Mouse (Mus musculus) heart, embryonic 15.5 days (tissue): ENCODE results near the gene Samm50. TPM values are rescaled to one million over a fixed set of nuclear protein-coding genes. Genes with fewer than 3 reads are reported as not detected.

Experiments
- ATAC-seq: fragments of 200-750 bp; cut with Nextera tagmentation; replicated peaks from 2 replicates; pipeline ENCODE4 v1.8.0; 2017; ENCODE audit warnings: low read depth, moderate TSS enrichment; ENCODE audit not compliant: insufficient number of reproducible peaks, insufficient read depth, low FRiP score
- H3K27ac ChIP-seq: fragments of 300-500 bp; sonication (generic); 2 replicates; pipeline ENCODE4 v1.5.1; 2015; ENCODE audit warnings: mild to moderate bottlenecking, inconsistent platforms
- H3K27me3 ChIP-seq: fragments of 300-500 bp; sonication (generic); 2 replicates; pipeline ENCODE4 v1.6.1; 2015; ENCODE audit warnings: inconsistent platforms
- H3K36me3 ChIP-seq: fragments of 300-500 bp; sonication (generic); 2 replicates; pipeline ENCODE4 v1.6.1; 2015; ENCODE audit warnings: mild to moderate bottlenecking, inconsistent platforms
- H3K4me1 ChIP-seq: fragments of 300-500 bp; sonication (generic); replicated peaks from 2 replicates; pipeline ENCODE4 v1.6.1; 2015; ENCODE audit warnings: inconsistent platforms
- H3K4me2 ChIP-seq: fragments of 300-500 bp; sonication (generic); 2 replicates; pipeline ENCODE4 v1.6.1; 2015; ENCODE audit warnings: inconsistent platforms, mild to moderate bottlenecking, moderate library complexity
- H3K4me3 ChIP-seq: fragments of 300-500 bp; sonication (generic); 2 replicates; pipeline ENCODE4 v1.5.1; 2015; ENCODE audit warnings: mild to moderate bottlenecking, inconsistent platforms
- H3K9ac ChIP-seq: fragments of 300-500 bp; sonication (generic); 2 replicates; pipeline ENCODE4 v1.6.1; 2015; ENCODE audit warnings: mild to moderate bottlenecking, inconsistent platforms
- H3K9me3 ChIP-seq: fragments of 300-500 bp; sonication (generic); replicated peaks from 2 replicates; pipeline ENCODE4 v1.6.1; 2016; ENCODE audit warnings: inconsistent platforms
- WGBS: fragments of 180-500 bp; shearing (Covaris S2); methylation state at CpG from one replicate; pipeline ENCODE4 v1.1.7; 2015; ENCODE audit warnings: mixed read lengths; 5-methylcytosine and 5-hydroxymethylcytosine counted together
- polyA plus RNA-seq: library from polyadenylated mRNA; unstranded; fragments of >200 nt; fragmentation: Nextera tagmentation; extraction: Ambion mirVana; gene quantifications from 2 replicates; pipeline ENCODE4 v1.2.1, GENCODE M21; 2015

The Samm50 gene
- polyA plus RNA-seq, 1 experiment from 2014 or later: 124 TPM

DNA sequence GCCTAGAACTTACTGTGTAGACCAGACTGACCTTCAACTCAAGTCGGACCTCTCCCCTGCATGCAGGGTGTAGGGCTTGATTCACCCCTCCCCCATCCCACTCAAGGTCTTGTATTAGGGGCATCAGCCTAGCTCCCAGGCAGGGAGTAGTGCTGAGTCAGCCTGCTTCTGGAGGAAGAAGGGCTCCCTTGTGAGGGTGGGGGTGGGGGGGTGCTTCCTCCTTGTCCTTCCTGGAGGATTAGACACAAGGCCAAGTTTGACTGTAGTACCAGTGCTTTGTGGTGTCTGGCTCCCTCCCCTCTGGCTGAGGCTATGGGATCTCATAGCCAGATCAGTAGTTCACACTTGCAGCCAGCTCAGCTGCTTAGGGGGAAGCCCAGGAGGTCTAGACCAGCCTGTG is 8.1 kb upstream of the Samm50 start:
- H3K4me3 ChIP-seq: no peak overlapping the region
- H3K27ac ChIP-seq: no peak overlapping the region
- peaks cover 19% of the 10 kb centered on the region for H3K27me3 ChIP-seq
- no peak overlapping the region for H3K9ac ChIP-seq
- no peak for ATAC-seq
- WGBS: 12% methylated on average over 1 of the region's 1 CpGs
- H3K4me1 ChIP-seq: no peaks in the 10 kb centered on the region
- no peaks in the 10 kb centered on the region for H3K36me3 ChIP-seq
- no peaks in the 10 kb centered on the region for H3K9me3 ChIP-seq
- H3K4me2 ChIP-seq: no peak overlapping the region

- H3K9ac ChIP-seq: no peak overlapping the region
- 59% methylated on average over 4 of the region's 4 CpGs for WGBS
- no peaks in the 10 kb centered on the region for H3K9me3 ChIP-seq
Observed at GRCm38 (mm10) chr15:84186196-84186595, 5.8 kb upstream of the Samm50 start.

GRCm38 (mm10) chr15:84188887-84189530 is 3.0 kb upstream of the Samm50 start:
- Histone ChIP-seq H3K9ac (no peak overlapping the region), H3K4me2 (no peak overlapping the region), H3K4me3 (no peak overlapping the region), H3K4me1 (peaks cover 14% of the 10 kb centered on the region), H3K36me3 (no peaks in the 10 kb centered on the region), H3K27me3 (no peaks in the 10 kb centered on the region; the same call in 1 of the 2 replicates), H3K9me3 (no peaks in the 10 kb centered on the region), H3K27ac (no peak overlapping the region)
- 44% methylated on average over 2 of the region's 2 CpGs for WGBS
- no peak for ATAC-seq

More at GRCm38 (mm10) chr15:84186196-84186595, 5.8 kb upstream of the Samm50 start:
- Histone ChIP-seq H3K4me3 (no peak overlapping the region), H3K4me1 (no peaks in the 10 kb centered on the region), H3K36me3 (no peaks in the 10 kb centered on the region), H3K27ac (no peak overlapping the region), H3K27me3 (peaks cover 11% of the 10 kb centered on the region; the same call in 1 of the 2 replicates), H3K4me2 (no peak overlapping the region)
- ATAC-seq: no peak

DNA sequence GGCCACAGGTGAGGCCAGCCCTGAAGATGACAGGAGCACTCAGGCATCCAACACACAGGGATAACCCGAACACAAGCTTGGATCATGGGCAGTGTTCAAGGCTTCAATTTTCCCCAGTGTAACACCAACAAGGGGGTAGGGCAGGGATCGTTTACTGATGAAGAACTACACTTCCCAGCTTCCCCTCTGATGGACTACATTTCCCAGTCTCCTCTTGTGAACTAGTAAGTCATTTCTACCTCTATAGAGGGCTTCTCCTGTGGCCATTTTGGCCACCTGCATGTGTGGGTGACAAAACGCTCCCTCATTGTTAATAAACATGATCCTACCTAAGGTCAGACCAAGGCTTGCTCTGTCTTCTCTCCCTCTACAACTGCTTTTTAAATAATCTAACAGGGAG is 2.2 kb upstream of the Samm50 start:
- 46% methylated on average over 3 of the region's 3 CpGs for WGBS
- H3K9me3 ChIP-seq: no peaks in the 10 kb centered on the region
- H3K4me3 ChIP-seq: no peak overlapping the region
- H3K27me3 ChIP-seq: no peaks in the 10 kb centered on the region
- H3K9ac ChIP-seq: no peak overlapping the region
- H3K27ac ChIP-seq: no peak overlapping the region
- no peak for ATAC-seq
- peaks cover 14% of the 10 kb centered on the region for H3K4me1 ChIP-seq
- H3K4me2 ChIP-seq: no peak overlapping the region
- no peaks in the 10 kb centered on the region; the same call in 1 of the 2 replicates for H3K36me3 ChIP-seq

GRCm38 (mm10) chr15:84191724-84192057 is 350 bp upstream of the Samm50 start:
- WGBS: 1% methylated on average over 9 of the region's 9 CpGs
- Histone ChIP-seq H3K9ac (peak overlapping the region; percentile 82), H3K4me3 (peak overlapping the region; percentile 89), H3K9me3 (no peaks in the 10 kb centered on the region), H3K4me2 (peak overlapping the region; percentile 73), H3K27ac (peak overlapping the region; percentile 98), H3K27me3 (no peaks in the 10 kb centered on the region), H3K36me3 (peaks cover 12% of the 10 kb centered on the region), H3K4me1 (peaks cover 14% of the 10 kb centered on the region)
- no peak; the same call in 1 of the 2 replicates for ATAC-seq

DNA sequence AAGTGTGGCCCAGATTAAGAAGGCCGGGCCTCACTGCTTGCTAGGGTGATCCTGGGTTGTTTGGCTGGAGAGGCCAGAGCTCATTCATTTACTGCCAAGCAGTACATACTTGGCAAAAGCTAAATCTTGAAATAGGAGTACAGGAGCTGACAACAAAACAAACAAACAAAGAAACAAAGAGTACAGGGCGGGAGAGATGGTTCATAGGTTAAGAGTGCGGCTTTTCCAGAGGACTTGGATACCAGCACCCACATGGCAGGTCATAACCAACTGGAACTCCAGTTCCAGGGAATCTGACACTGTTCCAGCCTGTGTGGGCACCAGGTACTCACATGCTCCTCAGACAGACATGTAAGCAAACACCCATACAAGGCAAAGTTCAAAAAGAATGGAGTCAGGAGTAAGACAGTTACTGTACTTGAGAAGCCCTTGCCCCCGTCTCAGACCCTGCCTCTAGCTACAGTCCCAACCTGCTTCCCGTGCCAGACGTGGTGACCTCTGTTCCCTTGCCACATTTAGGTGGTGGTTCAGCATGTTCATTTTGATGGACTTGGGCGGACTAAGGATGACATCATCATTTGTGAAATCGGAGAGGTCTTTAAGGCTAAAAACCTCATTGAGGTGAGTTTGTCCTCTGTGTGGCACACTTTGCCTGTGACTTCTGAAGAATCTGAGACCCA is 4.6 kb downstream of the Samm50 start:
- 84% methylated on average over 8 of the region's 8 CpGs for WGBS

DNA sequence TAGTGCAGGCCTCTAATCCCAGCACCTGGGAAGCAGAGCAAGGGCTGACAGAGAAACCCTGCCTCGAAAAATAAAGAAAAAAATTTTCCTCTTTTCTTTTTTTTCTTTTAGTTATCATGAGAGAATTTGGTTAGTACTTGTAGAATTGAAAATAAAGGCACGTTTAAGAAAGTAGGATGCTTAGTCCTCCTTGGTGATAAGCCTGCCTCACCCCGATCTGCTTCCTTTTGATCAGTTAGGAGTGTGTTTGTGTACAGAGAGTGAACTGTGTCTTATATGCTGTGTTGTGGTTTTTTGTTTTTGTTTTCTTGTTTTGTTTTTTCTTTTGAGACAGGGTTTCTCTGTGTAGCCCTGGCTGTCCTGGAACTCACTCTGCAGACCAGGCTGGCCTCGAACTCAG is 15.3 kb downstream of the Samm50 start:
- H3K36me3 ChIP-seq: peaks cover 89% of the 10 kb centered on the region
- no peak overlapping the region for H3K9ac ChIP-seq
- no peak overlapping the region for H3K4me2 ChIP-seq
- no peaks in the 10 kb centered on the region for H3K27me3 ChIP-seq
- H3K4me1 ChIP-seq: peaks cover 4% of the 10 kb centered on the region
- H3K4me3 ChIP-seq: no peak overlapping the region
- H3K27ac ChIP-seq: no peak overlapping the region
- H3K9me3 ChIP-seq: no peaks in the 10 kb centered on the region
- ATAC-seq: no peak
- 90% methylated on average over 4 of the region's 4 CpGs for WGBS

More for the DNA sequence above, 4.6 kb downstream of the Samm50 start:
- Histone ChIP-seq H3K4me1 (peaks cover 11% of the 10 kb centered on the region), H3K9ac (no peak overlapping the region), H3K36me3 (peaks cover 62% of the 10 kb centered on the region), H3K4me2 (no peak overlapping the region), H3K27ac (no peak overlapping the region), H3K4me3 (no peak overlapping the region), H3K9me3 (no peaks in the 10 kb centered on the region), H3K27me3 (no peaks in the 10 kb centered on the region)
- no peak for ATAC-seq

DNA sequence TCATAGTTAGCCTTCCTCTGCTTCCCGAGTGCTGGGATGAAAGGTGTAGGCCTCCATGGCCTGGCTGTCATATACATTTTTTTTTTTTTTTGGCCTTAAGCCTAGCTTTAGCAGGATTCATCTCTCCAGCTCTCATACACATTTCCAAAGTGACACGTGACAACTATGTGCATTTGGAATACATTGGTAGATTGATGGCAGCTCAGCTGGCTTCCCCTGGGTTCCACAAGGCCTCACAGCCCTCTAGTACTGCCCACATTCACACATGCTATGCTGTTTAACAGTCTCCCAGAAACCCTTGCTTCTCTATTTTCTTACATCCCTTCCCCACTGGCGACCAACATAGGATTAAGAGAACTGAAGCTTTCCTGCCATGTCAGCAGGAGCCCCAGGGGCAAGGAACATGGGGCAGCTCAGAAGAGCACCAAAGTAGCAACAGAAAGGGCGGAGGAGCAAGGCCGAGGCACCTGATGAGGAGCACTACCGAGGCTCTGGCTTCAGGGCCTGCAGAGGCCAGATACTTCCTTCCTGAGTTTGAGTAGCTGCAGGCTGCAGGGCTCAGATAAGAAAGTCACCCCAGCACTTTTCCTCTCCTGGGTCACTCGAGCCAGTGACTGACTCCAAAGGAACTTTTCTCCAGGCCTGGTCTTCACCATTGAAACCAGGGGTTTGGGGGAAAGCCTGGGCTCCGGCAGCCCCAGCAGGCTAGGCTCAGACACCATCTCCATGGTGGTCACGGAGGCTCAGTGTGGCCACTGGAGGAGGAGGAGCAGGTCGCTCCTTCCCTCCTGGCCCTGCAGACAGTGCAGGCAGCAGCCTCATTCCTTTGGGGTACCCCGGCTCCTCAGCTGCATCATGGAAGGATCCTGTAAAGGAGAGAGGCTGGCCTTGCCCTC is 17.7 kb downstream of the Samm50 start:
- no peak; the same call in 1 of the 2 replicates for ATAC-seq
- Histone ChIP-seq H3K27me3 (no peaks in the 10 kb centered on the region), H3K9me3 (no peaks in the 10 kb centered on the region), H3K9ac (no peak overlapping the region; the same call in 1 of the 2 replicates), H3K4me1 (peaks cover 21% of the 10 kb centered on the region), H3K4me3 (no peak overlapping the region), H3K27ac (peak overlapping the region; percentile 52), H3K36me3 (peaks cover 73% of the 10 kb centered on the region), H3K4me2 (no peak overlapping the region)
- 66% methylated on average over 11 of the region's 11 CpGs for WGBS

GRCm38 (mm10) chr15:84210461-84210860 is 18.4 kb downstream of the Samm50 start:
- Histone ChIP-seq H3K36me3 (peaks cover 74% of the 10 kb centered on the region), H3K4me2 (no peak overlapping the region), H3K9me3 (no peaks in the 10 kb centered on the region), H3K27ac (peak overlapping the region; percentile 52), H3K9ac (no peak overlapping the region), H3K4me3 (no peak overlapping the region), H3K27me3 (no peaks in the 10 kb centered on the region), H3K4me1 (peaks cover 27% of the 10 kb centered on the region)
- ATAC-seq: no peak
- WGBS: 87% methylated on average over 13 of the region's 13 CpGs

DNA sequence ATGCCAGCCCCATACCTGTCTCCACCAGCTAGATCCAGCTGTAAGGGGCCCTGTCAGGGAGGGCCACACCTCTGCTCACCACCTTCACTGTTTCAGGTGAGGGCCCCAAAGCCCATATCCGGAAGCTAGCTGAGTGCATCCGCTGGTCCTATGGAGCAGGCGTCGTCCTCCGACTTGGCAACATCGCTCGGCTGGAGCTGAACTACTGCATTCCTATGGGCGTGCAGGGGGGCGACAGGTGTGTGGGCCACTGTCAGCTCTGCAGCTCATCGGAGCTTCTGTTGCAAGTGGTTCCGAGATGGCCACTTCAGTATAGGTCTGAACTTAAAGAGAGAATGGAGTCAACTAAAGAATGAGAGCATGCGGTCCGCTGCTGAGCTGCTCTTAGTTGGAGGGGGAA is 18.9 kb downstream of the Samm50 start:
- Histone ChIP-seq H3K4me1 (peaks cover 32% of the 10 kb centered on the region), H3K4me3 (no peak overlapping the region), H3K9ac (no peak overlapping the region), H3K27me3 (no peaks in the 10 kb centered on the region), H3K36me3 (peaks cover 71% of the 10 kb centered on the region), H3K9me3 (no peaks in the 10 kb centered on the region), H3K4me2 (no peak overlapping the region), H3K27ac (no peak overlapping the region)
- 86% methylated on average over 13 of the region's 13 CpGs for WGBS
- no peak for ATAC-seq

DNA sequence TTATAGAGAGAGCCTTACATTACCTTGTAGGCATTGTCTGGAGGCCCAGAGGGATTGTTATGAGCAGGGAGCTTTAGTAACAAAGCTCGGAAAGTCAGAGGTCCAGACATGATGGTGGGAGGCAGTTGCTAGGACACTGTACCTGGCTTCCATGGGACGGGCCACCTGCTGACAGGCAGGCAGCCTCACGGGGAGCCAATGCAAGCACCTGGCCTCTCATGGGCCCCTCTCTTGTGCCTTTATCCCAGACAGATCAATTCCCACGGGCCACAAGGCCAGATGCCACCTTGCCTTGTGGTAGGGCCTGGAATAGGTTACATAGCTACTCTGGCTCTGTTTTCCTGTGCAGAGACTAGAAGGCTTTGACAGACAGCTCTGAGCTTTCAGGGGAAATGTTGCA is 19.5 kb downstream of the Samm50 start:
- H3K4me3 ChIP-seq: no peak overlapping the region
- 76% methylated on average over 4 of the region's 4 CpGs for WGBS

More for the DNA sequence above, 19.5 kb downstream of the Samm50 start:
- no peak overlapping the region for H3K4me2 ChIP-seq
- H3K4me1 ChIP-seq: peaks cover 37% of the 10 kb centered on the region
- no peak overlapping the region for H3K27ac ChIP-seq
- peaks cover 64% of the 10 kb centered on the region for H3K36me3 ChIP-seq
- no peak for ATAC-seq
- H3K27me3 ChIP-seq: no peaks in the 10 kb centered on the region
- no peak overlapping the region for H3K9ac ChIP-seq
- H3K9me3 ChIP-seq: no peaks in the 10 kb centered on the region
